Mouse (Mus musculus) erythroblast, embryonic 14.5 days (primary cell): Measurements from ENCODE around the gene Rpf1.

Experiments
- GATA1 ChIP-seq: IDR thresholded peaks from 2 replicates; pipeline ENCODE4 v1.6.1; 2012; ENCODE audit warnings: low read length, inconsistent platforms, mixed read lengths
- TAL1 ChIP-seq: IDR thresholded peaks from 3 replicates; pipeline ENCODE4 v1.6.1; 2012; ENCODE audit warnings: low read length, inconsistent platforms, mixed read lengths

GRCm38 (mm10) chr3:146567884-146568530 is 46.8 kb upstream of the Rpf1 start:
- TF ChIP-seq GATA1 (no peak), TAL1 (no peak)
